Mouse (Mus musculus): ENCODE results near the gene Slc44a1.

The Slc44a1 gene

GRCm38 (mm10) chr4:53440010-53440815, at the start of gene Slc44a1:
Slc44a1 (plus strand) TSS chr4:53440413.
- peak; percentile 78 for DNase-seq (ENCODE audit: low spot score in 2 of 2)

- no peak for DNase-seq (ENCODE audit: low spot score in 2 of 2)
Measured at GRCm38 (mm10) chr4:53395002-53395401, 45.2 kb upstream of the Slc44a1 start.

GRCm38 (mm10) chr4:53396623-53397192, 43.5 kb upstream of the Slc44a1 start:
- no peak for DNase-seq (ENCODE audit: low spot score in 2 of 2)

DNA sequence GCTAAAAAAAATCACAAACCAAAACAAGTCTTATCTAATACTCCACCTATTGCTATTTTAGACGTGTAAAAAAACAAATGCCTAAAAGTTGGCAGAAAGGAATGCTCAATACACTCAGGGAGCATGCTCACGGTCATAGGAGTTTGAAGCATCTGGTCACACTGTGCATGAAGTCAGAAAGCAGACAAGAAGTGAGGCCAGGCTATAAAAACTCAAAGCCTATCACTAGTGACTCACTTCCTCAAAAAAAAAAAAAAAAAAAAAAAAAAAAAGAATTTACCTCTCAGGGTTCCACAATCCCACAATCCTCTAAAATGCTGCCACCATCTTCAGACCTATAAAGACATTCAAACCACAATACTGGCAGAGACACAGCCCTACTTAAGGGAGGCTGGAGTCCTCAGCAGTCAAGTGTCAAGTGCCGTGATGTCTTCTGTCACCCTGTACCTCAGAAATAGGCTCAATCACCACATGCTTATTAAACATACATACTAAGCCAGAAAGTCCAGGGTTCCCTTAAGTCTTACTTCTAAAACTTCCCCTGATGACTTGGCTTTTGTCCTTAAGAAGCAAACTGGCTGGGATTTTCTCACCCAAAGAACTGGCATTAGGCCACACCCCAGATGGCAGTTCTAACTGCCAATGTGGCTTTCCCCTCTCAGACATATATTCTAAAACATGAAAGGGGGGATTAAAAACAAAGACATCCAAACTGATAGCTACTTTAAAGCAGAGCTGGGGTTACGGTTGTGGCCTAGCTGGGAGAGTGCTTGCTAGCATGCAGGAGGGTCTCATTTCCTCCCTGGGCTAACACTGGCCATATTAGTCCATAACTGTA, 42.7 kb upstream of the Slc44a1 start:
- no peak for DNase-seq (ENCODE audit: low spot score in 2 of 2)

GRCm38 (mm10) chr4:53398561-53398960, 41.7 kb upstream of the Slc44a1 start:
- DNase-seq (ENCODE audit: low spot score in 2 of 2): no peak

DNA sequence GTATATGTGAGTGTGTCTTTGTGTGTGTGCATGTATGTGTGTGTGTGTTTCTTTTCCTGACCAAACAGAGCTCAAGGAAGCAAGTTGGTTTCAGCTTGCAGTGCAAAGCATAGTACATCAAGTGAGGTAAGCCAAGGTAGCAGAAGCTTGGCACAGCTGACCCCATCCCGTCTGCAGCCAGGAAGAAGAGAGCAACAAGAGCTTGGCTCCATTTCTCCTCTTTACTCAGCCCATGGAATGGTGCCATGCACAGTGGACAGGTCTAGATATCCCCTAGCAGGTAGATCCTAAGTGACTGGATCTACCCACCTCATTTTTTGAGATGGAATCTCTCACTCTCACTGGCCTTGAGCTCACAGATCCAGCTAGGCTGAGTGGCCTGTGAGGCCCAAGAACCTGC, 40.8 kb upstream of the Slc44a1 start:
- DNase-seq (ENCODE audit: low spot score in 2 of 2): no peak

DNA sequence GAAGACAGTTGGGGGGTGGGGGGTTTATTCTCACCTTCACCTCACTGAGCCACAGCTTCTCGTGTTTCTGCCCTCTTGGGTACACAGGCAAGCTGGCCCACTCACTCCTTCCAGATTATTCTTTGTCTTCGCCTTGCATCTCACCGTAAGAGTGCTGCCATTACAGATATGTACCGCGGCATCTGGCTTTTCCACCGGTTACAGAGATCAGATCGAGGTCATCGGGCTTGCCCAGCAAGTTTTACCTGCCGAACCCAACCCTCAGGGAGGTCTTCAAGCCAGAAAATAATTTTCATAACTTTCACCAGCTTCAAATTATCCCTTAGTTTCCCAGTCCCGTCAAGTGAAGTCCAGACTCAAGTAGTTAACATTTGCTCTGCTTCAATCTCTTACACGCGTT, 36.8 kb upstream of the Slc44a1 start:
- DNase-seq (ENCODE audit: low spot score in 2 of 2): no peak

DNA sequence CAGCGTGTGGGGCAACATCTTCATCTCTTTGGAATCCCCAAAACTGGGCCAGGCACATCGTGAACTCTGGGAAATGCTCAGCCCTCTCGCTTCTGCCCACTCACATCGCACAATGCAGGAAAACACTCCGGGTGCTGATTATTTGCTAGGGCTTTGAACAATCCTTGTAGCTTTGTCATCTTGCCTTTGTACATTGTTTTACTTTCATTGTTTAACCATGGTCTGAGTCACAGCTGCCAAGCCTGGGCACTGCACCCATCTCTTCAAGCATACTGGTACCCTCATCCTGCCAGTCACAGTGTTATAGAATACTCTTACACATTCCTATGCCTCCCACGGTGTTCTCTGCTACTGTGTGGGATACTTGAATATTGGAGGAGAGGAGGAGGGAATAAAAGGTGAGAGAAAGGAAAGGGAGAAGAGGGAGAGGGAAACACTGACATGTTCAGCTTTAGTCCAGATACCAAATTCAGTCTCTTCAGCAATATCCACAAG, 35.7 kb upstream of the Slc44a1 start:
- DNase-seq (ENCODE audit: low spot score in 2 of 2): no peak

DNA sequence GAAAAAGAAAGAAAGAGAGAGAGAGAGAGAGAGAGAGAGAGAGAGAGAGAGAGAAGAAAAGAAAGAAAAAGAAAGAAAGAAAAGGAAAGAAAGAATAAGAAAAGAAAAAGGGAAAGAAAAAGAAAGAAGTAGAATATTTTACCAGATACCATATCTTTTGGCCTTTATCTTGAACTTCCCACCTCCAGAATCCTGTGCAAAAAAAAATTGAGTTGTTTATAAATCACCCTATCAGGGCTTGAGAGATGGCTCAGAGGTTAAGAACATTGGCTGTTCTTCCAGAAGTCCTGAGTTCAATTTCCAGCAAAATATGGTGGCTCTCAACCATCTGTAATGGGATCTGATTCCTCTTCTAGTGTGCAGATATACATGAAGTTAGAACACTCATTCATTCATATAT, 33.3 kb upstream of the Slc44a1 start:
- DNase-seq (ENCODE audit: low spot score in 2 of 2): no peak

- no peak for DNase-seq (ENCODE audit: low spot score in 2 of 2)
Measured at GRCm38 (mm10) chr4:53408821-53409220, 31.4 kb upstream of the Slc44a1 start.

GRCm38 (mm10) chr4:53409526-53410085, 30.6 kb upstream of the Slc44a1 start:
- DNase-seq (ENCODE audit: low spot score in 2 of 2): no peak

DNA sequence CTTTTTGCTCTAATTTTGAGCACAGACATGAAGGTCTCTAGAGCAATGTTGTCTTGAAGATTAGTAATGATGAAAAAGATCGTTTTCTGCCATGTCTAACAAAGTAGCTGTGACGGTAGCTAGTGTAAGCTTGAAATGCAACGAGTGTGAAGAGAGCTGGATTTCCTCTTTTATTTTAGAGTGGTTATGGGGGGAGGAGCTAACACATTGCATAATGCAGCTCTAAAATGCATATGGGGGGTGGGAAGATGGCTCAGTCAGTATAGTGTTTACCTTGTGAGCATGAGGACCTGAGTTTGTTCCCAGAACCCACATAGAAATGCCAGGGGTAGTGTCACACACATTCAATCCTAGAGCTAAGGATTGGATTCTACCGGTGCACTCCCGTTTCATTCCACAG, 29.5 kb upstream of the Slc44a1 start:
- DNase-seq (ENCODE audit: low spot score in 2 of 2): peak; percentile 34 to 57

- DNase-seq (ENCODE audit: low spot score in 2 of 2): peak; percentile 30 to 55
Measured at GRCm38 (mm10) chr4:53411958-53412870, 28.0 kb upstream of the Slc44a1 start.

GRCm38 (mm10) chr4:53412991-53413390, 27.2 kb upstream of the Slc44a1 start:
- peak; percentile 10 to 26 for DNase-seq (ENCODE audit: low spot score in 2 of 2)

- DNase-seq (ENCODE audit: low spot score in 2 of 2): no peak
Measured at GRCm38 (mm10) chr4:53414031-53414797, 26.0 kb upstream of the Slc44a1 start.

- no peak for DNase-seq (ENCODE audit: low spot score in 2 of 2)
Measured at GRCm38 (mm10) chr4:53415873-53416637, 24.2 kb upstream of the Slc44a1 start.

DNA sequence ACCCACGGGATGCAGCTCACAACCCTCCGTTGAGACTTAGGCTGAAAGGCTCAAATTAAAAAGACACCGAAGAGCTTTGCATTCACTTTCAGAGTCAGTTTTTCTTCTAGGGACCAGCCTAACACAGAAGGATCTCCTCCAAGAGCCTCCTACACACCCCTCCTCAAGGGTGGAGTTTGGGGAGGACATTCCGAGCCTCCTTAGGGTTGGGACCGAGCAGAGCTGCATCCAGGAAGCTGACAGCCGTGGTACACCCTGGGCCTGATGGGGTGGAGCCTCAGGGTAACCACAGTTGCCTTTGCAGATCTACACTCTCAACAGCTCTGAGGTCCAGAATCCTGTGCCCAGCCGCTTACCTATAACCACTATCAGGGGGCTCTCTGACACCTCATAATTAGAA, 23.3 kb upstream of the Slc44a1 start:
- DNase-seq (ENCODE audit: low spot score in 2 of 2): no peak

- no peak for DNase-seq (ENCODE audit: low spot score in 2 of 2)
Measured at GRCm38 (mm10) chr4:53422799-53423198, 17.4 kb upstream of the Slc44a1 start.

DNA sequence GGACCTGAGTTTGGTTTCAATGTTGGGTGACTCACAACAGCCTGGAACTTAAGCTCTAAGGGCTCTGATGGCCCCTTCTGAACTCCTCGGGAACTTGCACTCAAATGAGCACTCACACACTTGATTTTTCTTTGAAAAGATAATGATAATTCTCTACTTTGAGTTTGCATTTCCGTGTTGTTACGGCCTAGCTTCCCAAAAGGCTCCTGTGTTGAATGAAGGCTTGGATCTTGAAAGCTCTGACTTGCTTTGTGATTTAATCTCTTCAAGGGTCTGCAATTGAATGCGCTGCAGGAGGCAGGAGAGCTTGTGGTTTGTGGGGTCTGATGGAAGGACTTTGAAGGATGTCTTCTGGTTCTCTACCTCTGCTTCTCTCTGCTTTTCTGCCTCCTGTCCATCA, 13.1 kb upstream of the Slc44a1 start:
- DNase-seq (ENCODE audit: low spot score in 2 of 2): no peak

Measured in spleen, postnatal 36 days (tissue).